Mouse (Mus musculus): ENCODE measurements around the gene Hpca.
A peak's percentile ranks its signal among the peaks of the same experiment; 100 is the strongest.

The Hpca gene

DNA sequence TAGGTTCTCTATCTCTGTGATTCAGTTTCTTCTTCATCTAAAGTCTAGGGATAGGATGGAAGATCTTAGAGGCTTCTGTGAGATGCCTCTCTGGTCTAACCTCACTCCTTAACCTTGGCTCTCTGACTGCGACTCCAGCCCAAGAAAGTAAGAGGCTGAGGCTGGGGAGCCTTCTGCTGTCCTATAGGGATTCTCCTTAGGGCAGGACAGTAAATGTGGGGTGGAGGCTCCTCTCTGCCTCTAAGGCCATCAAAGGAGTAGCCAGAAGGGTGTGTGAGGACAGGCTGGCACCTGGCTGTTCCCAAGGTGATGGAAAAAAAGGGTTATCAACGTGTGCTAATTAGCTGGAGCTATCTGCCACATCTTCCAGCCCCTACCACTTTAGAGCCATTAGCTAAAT, 13.8 kb upstream of the Hpca start:
- no peak for DNase-seq

DNA sequence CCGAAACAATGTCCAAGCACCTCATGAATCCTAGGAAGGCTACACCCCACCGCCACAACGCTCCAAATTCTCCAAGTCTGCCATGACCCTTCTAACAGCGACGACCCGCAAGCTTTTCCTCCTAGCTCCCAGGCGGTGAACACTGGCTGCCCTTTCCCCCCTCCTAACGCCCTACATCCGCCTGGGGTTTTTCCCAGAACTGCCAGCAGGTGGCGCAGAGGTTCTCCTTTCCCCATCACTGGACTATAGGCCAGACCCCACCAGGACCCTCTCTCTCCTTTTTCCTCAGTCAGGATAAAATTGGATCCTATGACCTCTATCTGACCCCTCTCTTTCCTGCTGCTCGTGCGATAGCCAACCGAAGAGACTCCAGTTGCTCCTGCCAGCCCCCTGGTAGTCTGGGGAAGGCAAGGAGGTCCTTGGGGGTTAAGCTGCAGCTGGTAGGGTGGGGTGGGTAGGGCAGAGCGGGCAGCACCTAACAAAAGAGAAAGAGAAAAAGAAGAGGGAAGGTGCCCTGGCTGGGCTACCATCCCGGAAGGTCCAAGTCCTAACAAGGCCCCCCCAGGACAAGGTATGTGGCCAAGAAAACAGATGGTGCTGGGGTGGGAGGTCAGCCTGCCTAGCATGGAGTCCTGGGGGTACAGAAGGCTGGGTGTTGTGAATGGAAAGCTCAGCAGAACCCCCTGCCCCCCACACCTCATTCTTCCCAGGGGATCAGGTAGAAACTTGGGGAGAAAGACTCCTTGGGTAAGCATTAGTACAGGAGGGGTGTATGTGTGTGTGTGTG, 13.2 kb upstream of the Hpca start:
- DNase-seq = peak; percentile 53 to 74

DNA sequence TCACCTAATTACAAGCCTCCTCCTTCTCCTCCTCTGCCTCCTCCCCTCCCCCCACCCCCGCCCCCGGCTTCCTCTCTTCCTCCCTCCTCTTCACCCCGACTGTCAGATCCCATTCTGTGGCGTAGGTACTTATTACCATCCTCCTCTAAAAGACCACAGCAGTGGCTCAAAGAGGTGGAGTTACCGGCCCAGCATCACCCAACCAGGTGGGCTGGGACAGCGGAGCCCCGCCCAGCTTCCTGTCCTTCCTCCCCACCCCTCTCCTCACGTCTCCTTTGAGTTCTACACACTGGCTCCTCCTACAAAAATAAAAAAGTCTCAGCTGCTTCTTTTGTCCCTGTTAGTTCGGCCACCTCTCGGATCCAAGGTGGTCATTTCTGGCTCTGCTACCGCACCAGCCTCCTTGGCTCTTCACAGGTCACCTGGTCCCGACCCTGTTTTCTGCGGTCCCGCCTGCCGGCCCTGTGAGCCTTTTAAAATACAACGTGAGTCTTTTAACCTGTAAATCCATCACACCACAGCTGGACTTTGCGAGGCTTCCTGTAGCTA, 9.0 kb upstream of the Hpca start:
- DNase-seq = peak; percentile 41 to 48

DNA sequence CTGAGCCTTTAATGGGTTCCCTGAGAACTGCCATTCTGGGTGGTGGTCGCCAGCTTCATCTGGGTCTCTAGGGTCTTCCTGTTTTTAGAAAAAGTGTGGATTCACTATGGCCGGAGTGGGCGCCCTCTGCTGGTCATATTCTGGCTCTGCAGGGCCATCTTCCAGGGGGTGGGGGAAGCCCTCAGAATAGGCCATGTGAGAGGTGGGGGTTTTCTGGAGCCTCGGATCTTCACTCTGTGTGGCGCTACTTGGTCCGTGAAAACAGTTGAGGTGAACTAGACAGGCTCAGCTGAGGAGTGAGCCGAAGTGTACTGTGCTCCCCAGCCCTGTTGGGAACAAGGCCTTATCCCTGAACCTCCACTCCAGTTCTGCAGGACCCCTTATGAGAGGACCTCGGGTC, 8.3 kb upstream of the Hpca start:
- peak in 1 of 2 experiments; percentile 21 for DNase-seq

DNA sequence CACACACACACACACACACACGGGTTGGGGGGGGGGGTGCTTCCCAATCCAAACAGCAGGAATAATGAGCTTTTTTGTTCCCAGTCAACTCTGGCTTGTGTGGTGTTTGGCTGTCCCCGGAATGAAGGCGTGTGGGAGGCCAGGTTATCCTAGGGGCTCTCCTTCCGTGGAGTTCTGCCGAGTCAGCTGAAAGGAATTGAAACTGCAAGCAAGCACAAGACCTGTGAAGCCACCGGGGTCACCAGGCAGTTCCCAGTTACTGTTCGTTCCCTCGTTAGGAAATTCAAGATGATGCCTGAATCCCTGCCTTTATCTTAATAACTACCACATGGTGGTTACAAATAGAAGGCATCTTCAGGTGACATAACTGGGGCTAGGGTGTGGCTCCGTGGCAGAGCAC, 7.6 kb upstream of the Hpca start:
- no peak for DNase-seq

DNA sequence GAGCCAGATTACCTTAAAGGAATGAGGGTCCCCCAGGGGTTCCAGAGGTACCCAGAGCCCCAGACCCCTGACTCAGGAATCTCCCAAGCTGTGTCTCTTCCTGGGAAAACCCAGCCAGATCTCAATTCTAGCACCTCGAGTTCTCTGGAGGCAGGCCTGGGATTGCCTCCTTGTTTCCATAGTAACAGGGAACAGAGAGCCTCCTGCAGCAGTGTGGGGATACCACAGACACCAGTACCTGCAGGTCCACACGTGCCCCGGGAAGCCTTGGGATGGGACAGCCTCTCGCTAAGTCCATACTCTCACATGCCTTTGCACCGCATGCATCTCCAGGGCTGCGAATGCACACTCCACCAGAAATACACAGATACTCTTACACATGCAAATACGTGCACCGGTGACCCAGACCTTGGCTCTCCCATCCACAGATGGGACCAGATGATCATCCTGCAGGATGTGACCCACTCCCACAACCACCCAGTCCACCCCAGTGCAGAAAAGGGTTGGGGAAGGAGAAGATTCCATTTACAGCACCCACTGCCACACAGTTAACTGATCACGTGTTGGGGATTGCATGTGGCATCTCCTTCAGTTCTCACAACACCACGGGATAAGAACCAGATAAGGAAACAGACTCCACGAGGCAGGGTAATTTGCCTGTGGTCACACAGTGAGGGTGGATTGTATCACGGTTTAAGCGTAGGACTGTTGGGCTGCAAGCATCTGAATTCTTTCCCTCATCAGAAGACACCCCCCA, 6.9 kb upstream of the Hpca start:
- DNase-seq = no peak

DNA sequence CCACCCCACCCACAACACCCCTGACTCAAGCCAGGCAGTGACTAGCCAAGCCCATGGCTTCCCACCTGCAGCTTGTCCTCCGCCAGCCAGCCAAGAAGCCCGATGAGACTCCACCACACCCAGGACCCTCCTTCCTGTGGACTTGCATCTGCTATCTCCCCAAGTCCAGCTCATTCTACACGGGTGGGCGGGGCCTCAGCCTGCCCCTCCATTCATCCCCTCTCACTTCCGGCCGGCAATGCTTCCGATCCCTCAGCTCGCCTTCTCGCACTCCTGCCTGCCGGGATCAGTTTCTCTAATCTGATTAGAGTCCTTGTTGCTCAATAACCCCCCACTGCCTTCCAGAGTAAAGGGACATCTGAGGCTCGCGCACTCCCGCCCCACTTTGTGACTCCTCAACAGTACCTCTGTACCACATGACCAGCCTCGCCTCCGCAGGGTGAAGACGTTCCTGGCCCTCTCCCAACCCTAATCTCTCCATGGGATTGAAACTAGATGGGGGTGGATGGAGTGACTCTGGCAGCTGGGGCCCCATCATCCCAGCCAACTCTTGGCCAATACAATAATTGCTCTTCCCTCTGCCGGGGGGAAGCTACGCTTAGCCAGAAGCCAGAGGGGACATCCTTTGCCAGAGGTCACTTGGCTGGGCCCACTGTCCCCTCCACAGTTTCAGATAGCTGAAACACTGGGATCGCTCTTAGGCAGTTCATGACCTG, 4.1 kb upstream of the Hpca start:
- no peak for DNase-seq

DNA sequence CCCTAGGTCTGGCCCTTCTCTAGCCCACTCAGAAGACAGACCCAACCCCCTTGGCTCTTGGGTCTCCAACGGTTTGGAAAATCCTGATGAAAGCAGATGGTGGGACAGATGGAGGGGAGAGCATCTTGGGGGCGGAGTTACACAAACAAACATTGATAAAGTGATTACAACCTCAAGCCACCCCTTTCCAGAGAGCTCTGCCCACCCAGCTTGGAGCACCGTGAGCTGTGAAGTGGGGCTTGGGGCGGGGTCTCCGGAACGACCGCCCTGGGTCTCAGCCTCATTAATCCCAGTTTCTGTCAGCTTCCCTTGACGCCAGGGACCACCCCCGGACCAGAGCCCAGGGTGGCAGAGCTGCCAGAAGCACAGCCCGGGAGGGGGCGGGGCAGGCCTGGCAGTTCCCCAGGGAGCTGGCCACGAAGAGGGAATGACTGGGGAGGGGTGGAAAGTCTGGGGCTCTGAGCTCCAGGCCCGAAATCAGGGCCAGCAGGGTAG, 2.9 kb upstream of the Hpca start:
- no peak for DNase-seq

DNA sequence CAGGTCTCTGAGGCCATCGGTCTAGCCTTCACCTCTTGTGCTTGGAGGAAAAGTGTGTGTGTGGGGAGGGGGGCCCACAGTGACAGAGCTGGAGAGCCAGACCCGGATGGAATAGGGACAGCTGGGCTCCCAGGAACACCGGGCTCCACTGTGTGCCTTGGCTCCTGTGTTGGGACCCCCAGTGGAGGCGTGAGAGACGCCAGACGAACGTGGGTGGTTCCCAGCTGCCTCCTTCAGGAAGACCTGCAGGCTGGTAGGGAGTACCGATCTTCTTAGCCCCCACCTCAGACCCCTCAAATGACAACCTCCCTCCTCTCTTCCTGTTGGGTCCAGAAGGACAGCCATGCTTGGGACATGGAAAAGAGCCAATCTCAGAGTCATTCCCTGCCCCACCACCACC, 883 bp upstream of the Hpca start:
- DNase-seq = no peak

DNA sequence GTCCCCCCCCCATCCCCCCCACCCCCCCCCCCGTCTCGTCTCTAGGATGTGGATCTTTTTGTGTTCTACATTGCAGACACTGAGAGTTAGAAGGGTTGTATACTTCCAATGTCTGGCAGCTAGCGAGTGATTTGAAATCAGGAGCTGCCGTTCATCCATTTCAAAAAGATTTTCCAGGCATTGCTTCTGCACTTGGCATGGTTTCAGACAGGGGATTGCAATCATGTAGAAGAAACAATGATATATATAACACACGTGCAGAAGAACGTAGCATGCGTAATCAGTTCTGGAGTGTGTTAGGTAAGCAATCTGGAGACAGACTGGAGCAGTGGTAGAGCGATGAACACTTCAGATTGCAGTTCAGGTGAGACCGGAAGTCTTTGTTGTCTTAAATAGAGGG, 271 bp upstream of the Hpca start:
- no peak for DNase-seq

DNA sequence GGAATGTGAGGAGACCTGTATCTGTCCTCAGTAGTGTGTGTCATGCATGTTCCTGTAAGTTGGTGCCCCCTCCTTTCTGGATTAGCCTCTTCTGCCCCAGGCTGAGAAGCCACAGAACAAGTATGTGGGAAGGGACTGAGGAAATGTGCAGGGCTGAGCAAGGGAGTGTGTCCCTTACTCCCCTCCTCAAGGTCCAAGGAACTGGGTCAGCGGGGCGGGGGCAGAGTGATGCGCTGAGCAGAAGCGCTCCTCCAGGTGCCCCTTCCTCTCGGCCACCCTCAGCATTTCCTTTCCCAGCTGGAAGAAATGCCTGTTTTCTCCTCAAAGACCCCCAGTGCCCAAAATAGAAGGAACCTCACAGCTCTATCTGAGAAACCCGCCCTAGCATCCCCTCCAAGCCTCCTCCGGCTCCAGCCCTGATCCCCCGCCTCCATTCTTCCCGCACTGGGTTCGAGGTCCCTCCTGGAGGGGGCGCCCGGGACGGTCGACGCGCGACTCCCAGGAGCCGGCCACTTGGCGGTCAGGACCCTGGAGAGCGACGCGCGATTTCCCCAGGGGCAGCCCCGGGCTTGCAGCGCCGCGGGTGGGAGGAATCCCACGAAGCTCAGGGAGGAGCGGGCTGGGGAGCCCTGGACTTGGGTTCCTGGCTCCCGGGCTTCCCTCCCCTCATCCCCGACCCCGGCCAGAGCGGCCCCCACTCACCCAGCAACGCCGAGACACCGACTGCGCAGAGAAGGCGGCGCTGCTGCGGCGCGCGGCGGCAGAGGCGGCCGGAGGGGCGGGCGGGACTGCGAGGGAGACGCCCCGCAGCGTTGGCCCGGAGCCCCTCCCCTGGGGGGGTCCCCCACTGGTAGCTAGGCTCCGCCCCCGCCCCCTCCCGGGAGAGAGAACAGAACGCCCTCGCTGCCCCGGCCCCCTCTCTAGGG, 1.1 kb downstream of the Hpca start:
- peak in 1 of 2 experiments; percentile 45 for DNase-seq

DNA sequence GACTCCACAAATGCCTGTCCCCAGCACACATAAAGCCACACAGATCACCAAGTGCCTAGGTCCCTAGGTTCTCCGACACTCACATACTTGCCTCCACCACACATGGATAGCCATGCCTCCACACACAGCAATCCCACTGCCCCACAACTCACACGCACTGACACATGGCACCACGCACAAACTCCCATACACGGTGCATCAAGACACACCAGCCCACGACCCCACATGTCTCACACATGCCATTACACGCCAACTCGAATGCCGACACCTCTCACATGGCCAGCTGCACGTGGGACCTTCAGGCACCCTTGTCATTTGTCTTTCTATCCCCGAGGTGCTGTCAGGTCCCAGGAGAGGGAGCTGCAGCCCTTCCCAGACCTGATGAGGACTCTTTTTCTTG, 2.1 kb downstream of the Hpca start:
- DNase-seq = no peak

DNA sequence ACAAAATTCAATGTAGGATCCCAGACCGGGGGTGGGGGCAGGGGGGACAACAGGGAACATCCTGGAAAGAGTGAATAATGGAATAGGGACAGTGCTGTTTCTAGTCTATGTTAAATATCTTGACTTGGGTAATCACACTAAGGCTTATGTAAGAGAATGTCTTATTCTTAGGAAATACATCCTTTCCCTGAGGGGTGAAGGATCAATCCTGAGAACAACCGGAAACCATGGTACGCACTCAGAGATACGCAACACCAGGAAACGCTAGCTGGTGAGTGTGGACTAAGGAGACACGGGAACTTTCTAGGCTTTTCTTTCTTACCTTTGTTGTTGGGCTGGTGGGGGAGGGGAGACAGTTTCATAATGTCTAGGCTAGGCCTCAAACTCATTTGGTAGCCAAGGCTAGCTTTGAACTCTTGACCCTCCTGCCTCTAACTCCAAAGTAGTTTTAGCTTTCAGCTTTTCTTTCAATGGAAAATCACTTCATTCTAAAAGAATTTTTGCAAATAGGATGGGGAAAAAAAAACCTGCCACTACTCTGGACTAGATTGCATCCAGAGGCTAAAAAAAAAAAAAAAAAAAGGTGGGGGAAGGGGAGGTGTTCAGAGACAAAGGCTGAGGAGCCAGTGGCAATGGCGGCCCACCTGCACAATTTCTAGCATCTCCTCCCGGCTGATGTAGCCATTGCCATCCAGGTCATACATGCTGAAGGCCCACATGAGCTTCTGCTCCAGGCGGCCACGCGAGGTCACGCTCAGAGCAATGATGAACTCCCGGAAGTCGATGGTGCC, 3.9 kb downstream of the Hpca start:
- no peak for DNase-seq

DNA sequence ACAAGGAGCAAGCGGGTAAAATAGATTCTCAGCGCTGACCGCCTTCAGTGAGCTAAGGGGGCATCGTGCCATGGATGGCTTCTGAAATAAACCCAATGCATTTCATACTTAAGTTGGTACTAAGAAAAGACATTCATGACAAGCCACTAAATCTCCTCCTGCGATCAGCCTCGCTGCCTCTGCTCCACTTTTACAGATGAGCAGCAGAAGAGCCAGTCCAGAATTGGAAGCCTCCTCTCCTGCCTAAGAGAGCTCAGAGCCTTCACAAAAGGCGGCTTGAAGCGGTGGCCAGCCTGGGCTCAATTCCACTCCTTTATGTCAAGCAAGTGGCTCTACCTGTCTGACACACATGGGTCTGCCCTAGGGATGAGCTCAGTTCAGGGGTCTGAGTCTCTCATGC, 5.1 kb downstream of the Hpca start:
- no peak for DNase-seq

DNA sequence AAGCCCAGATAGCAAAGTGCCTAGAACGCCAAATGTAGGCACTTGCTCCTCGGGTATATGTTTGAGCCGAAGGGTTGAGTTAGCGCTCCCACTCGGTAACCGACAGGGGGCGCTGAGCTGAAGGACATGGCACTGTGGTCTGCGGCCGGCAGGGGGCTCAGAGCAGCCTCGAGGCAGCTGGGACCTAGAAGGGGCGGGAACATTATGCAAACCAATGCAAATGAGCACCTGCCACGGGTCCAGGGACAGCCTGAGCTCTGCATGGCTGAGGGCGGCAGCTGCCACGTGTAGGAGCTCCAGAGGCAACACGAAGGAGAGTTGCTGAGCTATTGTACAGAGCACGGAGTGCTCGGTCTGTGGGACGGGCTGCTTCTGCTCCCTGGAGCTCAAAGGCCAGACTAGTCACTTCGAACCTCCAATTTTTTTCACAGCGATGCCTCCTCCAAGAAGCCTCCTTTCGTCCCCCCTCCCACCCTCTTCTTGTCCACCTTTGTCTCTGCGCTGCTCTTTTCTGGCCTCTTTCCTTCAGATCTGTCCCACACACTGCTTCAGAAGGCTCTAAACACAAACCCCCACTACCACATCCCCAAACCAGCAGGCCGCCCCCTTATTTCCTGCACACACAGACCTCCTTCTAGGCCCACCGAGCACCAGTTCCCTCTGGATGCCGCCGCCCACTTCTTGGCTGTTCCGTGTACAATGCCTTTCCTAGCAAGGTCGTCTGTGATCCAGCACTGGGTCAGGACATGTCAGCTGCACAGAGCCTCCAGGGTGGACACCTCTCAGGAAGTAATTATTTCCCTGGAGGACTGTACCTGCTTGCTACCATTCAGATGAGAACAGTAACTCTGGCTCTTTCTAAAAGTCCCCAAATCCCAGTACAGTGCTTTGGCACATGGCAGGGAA, 8.5 kb downstream of the Hpca start:
- DNase-seq = peak; percentile 44 to 55

DNA sequence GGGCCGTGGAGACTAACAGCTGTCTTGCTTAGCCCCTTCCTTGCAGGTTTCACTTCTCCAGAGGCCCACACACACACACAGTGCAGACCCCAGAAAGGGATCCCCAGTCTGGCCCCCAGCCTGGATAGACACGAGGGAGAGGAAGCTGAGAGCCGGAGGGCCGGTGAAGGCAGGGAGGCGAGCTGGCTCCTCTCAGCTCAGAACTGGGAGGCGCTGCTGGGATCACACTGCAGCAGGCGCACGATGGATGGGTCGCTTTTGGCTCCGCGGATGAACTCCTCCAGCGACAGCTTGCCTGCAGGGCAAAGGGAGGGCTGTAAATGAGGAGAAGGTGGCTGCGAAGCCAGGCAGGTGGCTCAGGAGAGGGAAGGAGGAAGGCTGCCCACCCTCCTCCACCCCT, 9.6 kb downstream of the Hpca start:
- DNase-seq = no peak

DNA sequence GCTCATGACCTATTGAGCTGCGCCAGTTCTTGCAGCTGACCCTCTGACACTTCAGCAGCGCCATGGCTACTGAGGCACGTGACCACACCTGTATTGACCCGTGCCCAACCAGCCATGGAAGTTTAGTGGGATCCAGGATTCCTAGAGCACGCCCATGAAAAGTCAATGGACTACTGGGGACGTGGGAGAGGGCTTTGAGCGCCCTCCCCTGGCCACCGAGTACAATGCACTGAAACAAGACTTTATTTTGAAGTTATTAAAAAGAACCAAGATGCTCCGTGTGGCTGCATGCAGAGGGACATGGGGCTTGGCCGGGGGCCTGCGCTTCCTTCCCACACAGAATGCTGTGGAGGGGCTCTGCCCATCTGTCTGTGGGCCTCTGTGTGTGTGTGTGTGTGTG, 10.5 kb downstream of the Hpca start:
- no peak for DNase-seq

DNA sequence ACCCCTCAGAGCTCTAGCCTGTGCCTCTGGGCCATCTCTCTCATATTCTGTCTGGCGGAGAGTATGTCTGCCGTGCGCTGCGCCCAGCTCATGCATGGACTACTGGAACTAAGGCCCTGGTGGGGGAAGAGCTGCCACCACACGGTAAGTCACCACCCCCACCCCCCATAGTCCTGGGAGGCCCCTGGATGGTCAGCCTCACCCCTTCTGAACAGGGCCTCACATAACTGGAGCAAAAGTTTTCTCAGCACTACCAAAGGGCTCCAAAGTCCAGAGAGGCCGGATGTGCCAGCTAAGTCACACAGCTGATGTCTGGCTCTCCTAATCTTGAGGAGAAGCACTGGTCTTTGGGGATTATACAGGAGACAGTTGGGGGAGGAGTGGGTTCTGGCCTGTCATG, 11.0 kb downstream of the Hpca start:
- no peak for DNase-seq

DNA sequence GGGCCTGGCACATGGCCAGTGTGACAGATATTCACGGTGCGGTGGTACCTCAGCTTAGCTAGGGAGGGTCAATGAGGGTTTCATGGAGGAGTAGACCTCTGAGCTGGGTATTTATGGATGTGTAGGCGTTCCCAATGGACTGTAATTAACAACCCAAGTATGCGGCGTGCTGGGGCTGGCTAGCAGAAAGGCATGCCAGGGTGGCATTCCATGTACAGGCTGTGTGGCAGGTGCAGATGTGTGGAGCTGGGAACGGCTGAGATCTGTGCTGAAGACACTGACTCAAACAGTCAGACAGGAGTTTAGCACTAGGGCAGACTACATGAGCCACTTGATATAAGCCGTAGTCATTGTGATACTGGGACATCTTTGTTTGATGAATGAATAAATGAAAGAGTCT, 13.2 kb downstream of the Hpca start:
- no peak for DNase-seq

DNA sequence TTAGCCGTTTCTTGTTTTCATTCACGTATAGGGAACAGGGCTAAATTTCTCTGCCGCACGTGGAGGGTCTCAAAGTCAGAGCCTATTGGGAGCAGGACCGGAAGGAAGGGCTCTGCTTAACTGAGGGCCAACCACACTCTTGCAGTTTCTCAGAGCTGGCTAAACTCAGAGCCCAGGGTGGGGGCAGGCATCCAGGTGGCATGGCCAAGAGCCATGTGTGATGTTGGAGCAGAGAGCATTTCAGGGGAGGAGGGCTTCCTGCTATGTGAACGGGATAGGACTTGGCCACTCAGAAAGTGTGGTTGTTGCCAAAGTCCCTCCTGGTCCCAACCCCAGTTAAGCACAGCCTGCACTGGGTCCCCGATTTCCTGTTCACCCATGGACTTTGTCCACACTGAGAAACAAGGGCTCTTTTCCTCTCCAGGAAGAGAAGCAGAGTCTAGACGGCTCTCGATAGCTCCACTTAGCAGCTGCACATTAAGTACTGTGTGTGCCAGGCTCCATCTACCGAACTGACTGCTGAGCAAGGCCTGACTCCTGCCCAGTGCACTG, 14.4 kb downstream of the Hpca start:
- no peak for DNase-seq

Measured in kidney, adult 8-10 months (tissue).